Comparison of ENCODE assay signal across 19 mouse cellular contexts in genomic region chr17:81743034-81743433, GRCm38 (mm10).
"Had no signal": no experiment of that assay in that cellular context is flagged by ENCODE, and none has a peak within 500 bp of the region (broad histone marks: within the 10 kb centered on the region; RNA-seq: fewer than 3 reads in every experiment).

No protein-coding gene starts in this region.

- H3K9ac ChIP-seq: lung, embryonic 14.5 days; midbrain, embryonic 12.5 days; neural tube, embryonic 13.5 days; neural tube, embryonic 15.5 days had no signal

- H3K9me3 ChIP-seq: midbrain, embryonic 10.5 days; midbrain, embryonic 12.5 days; neural tube, embryonic 13.5 days; neural tube, embryonic 15.5 days had no signal

- H3K4me3 ChIP-seq: midbrain, embryonic 10.5 days; midbrain, embryonic 12.5 days; myocyte; neural tube, embryonic 13.5 days; neural tube, embryonic 15.5 days had no signal

- H3K27me3 ChIP-seq: midbrain, embryonic 12.5 days; neural tube, embryonic 13.5 days; neural tube, embryonic 15.5 days had no signal

- ATAC-seq: midbrain, embryonic 16.5 days had no signal

- H3K36me3 ChIP-seq: midbrain, embryonic 10.5 days; midbrain, embryonic 12.5 days; neural tube, embryonic 13.5 days; neural tube, embryonic 15.5 days had no signal

- DNase-seq: lung, adult 18-20 months; lung, embryonic 14.5 days; lung, postnatal 10 days; lung, postnatal 4 days; midbrain, embryonic 14.5 days; retina, postnatal 1 day; right cerebral cortex, adult 18-20 months; right cerebral cortex, postnatal 25 days; right cerebral cortex, postnatal 4 days; spleen, adult 18-20 months; thymus, adult 18-20 months; thymus, postnatal 14 days; thymus, postnatal 36 days had no signal

- H3K27ac ChIP-seq: midbrain, embryonic 10.5 days; midbrain, embryonic 12.5 days; neural tube, embryonic 13.5 days; neural tube, embryonic 15.5 days had no signal

- H3K4me1 ChIP-seq: midbrain, embryonic 10.5 days; midbrain, embryonic 12.5 days; neural tube, embryonic 13.5 days; neural tube, embryonic 15.5 days had no signal

- H3K4me2 ChIP-seq: lung, embryonic 14.5 days; midbrain, embryonic 12.5 days; neural tube, embryonic 13.5 days; neural tube, embryonic 15.5 days had no signal
